Mouse (Mus musculus) kidney, embryonic 15.5 days (tissue): Measurements from ENCODE around the gene Grhpr. TPM values are rescaled to one million over a fixed set of nuclear protein-coding genes. Genes with fewer than 3 reads are reported as not detected.
A peak's percentile ranks its signal among the peaks of the same experiment; 100 is the strongest.
"Not testable (repeated sequence)": the region's sequence is repeated elsewhere in the genome, so short reads cannot be mapped to it uniquely, and the experiment has no call there.

Source experiments
- ATAC-seq: fragments of 200-750 bp; cut with Nextera tagmentation; replicated peaks from 2 replicates; pipeline ENCODE4 v1.8.0; 2017; ENCODE audit warnings: moderate TSS enrichment; ENCODE audit not compliant: low FRiP score
- H3K27ac ChIP-seq: fragments of 300-500 bp; sonication (generic); 2 replicates; pipeline ENCODE4 v1.5.1; 2015; ENCODE audit warnings: mild to moderate bottlenecking, inconsistent platforms
- H3K27me3 ChIP-seq: fragments of 300-500 bp; sonication (generic); 2 replicates; pipeline ENCODE4 v1.6.1; 2015; ENCODE audit warnings: inconsistent platforms
- H3K36me3 ChIP-seq: fragments of 300-500 bp; sonication (generic); 2 replicates; pipeline ENCODE4 v1.6.1; 2015; ENCODE audit warnings: inconsistent platforms
- H3K4me1 ChIP-seq: fragments of 300-500 bp; sonication (generic); 2 replicates; pipeline ENCODE4 v1.6.1; 2015; ENCODE audit warnings: inconsistent platforms
- H3K4me2 ChIP-seq: fragments of 300-500 bp; sonication (generic); 2 replicates; pipeline ENCODE4 v1.6.1; 2015; ENCODE audit warnings: moderate library complexity, mild to moderate bottlenecking, inconsistent platforms
- H3K4me3 ChIP-seq: fragments of 300-500 bp; sonication (generic); replicated peaks from 2 replicates; pipeline ENCODE4 v1.5.1; 2015; ENCODE audit warnings: mild to moderate bottlenecking, inconsistent platforms
- H3K9ac ChIP-seq: fragments of 300-500 bp; sonication (generic); 2 replicates; pipeline ENCODE4 v1.6.1; 2015; ENCODE audit warnings: mild to moderate bottlenecking, inconsistent platforms
- H3K9me3 ChIP-seq: fragments of 300-500 bp; sonication (generic); replicated peaks from 2 replicates; pipeline ENCODE4 v1.6.1; 2016; ENCODE audit warnings: inconsistent platforms
- WGBS: fragments of 180-500 bp; shearing (Covaris S2); methylation state at CpG from one replicate; pipeline ENCODE4 v1.1.7; 2015; ENCODE audit warnings: mixed read lengths; 5-methylcytosine and 5-hydroxymethylcytosine counted together
- polyA plus RNA-seq: library from polyadenylated mRNA; unstranded; fragments of >200 nt; fragmentation: Nextera tagmentation; extraction: Ambion mirVana; gene quantifications from 2 replicates; pipeline ENCODE4 v1.2.1, GENCODE M21; 2015

Gene Grhpr
- polyA plus RNA-seq: 86.7 and 97.2 TPM in 2 replicates

DNA sequence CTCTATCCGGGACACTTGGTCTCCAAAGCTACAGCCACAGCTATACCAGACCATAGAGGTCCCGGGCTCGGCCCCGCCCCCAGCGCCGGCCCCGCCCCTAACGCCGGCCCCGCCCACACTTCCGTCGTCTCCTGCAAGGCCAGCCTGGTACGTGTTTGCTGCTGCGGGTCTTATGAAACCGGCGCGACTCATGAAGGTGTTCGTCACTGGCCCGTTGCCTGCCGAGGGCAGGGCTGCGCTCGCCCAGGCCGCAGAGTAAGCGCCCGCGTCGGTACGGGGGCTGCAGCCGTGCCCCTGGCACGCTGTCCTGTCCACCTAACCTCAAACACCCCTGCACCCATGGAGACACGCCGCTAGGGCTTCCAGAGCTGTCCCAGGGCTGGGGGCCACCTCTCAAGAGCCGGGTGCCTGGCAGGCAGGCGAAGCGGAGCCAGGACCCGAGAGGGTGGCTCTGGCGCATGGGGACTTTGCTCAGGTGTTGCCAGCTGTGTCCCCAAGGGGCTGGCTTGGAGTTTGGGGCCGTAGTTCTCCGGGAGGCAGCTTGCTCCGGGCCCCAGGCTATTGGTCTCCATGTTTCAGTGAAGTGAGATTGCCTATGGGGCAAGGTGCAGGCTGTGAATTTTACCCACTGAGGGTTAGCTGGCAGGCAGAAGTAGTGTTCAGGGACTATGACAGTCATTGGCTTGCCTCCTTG lies at the start of gene Grhpr:
Gene Grhpr, plus strand, starts transcription at position 116 of the 694 bp plus-strand sequence.
- Histone ChIP-seq H3K4me3 (peak within 1 kb of the TSS; percentile 79), H3K9ac (peak within 1 kb of the TSS; percentile 80), H3K9me3 (no peaks in the 10 kb centered on the region), H3K36me3 (peaks cover 24% of the 10 kb centered on the region), H3K27ac (peak within 1 kb of the TSS; percentile 89), H3K4me2 (peak within 1 kb of the TSS; percentile 91), H3K4me1 (peaks cover 45% of the 10 kb centered on the region), H3K27me3 (no peaks in the 10 kb centered on the region)
- peak; percentile 89 for ATAC-seq
- WGBS: under 1% methylated on average over 39 of the region's 40 CpGs

DNA sequence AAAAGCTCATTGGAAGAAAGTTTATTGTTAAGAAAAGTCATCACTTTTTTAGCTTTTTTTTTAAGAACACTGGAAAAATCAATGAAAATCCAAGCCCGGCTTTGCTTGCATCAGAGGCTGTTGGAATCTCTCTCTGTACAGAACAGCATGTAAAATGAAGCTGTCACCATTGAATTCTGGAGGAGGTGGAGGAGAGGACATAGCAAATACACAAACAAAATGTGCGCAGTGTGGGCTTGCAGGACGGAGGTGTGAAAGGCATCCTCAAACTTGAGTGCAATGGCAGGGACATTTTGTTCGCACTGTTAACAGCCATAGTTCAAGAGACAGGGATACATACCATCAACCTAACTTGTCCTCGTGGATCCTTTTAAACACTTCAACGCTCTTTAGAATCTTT lies 49.5 kb upstream of the Grhpr start:
- Histone ChIP-seq H3K9ac (no peak overlapping the region), H3K9me3 (no peaks in the 10 kb centered on the region), H3K4me1 (no peaks in the 10 kb centered on the region), H3K27ac (no peak overlapping the region), H3K36me3 (peaks cover 54% of the 10 kb centered on the region), H3K4me3 (no peak overlapping the region), H3K27me3 (no peaks in the 10 kb centered on the region), H3K4me2 (no peak overlapping the region)
- no peak for ATAC-seq
- WGBS: 93% methylated on average over 6 of the region's 6 CpGs

DNA sequence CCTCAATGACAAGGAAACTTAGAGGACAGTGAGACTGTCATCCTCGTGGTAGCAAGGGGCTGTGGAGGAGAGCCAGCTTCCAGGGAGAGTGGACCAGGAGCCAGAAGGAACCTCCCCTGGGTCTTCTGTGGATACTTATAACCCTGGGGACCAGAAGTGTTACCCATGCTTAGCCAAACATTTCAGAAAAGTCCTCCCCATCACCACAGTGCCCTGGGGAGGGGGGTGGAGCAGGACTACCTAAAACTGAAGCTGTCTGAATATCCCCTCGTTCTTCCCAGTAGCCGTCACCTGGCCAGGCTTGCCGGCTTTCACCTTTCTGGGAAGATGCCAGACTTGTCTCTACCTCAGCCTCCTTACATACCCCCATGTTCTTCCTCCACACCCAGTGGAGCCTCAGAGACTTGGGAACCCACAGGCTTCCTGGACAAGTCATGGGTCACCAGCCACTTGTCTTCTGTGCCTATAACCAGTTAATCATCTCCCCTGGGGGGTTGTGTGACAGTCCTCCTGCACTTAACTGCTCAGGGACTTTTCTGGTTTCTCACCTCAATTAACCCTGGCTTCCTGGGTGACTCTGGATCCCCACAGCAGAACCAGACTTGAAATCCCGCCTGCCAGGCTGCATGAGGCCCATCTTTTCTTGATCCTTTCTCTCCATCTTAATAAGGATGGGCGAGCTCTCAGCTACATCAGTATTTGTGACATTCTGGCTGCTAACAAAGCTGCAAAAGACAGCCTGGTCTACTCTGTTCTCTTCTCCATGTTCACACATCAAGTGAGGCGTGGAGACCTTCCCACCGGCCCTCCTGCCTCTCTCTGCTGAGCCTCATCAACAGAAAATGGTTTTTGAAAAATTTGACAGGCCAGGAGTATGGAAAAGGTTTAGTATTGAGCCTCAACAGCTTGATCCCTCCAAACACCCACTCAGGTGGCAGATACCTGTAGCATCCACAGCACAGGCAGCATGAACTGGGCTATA lies 42.5 kb upstream of the Grhpr start:
- Histone ChIP-seq H3K36me3 (peaks cover 3% of the 10 kb centered on the region), H3K9ac (no peak overlapping the region), H3K9me3 (no peaks in the 10 kb centered on the region), H3K4me2 (no peak overlapping the region), H3K27ac (no peak overlapping the region), H3K4me1 (peaks cover 1% of the 10 kb centered on the region; the same call in 1 of the 2 replicates), H3K27me3 (no peaks in the 10 kb centered on the region), H3K4me3 (no peak overlapping the region)
- 0 out of 2 replicates have a peak, but pooled peaks have one; percentile 40 for ATAC-seq
- 67% methylated on average over 8 of the region's 8 CpGs for WGBS

DNA sequence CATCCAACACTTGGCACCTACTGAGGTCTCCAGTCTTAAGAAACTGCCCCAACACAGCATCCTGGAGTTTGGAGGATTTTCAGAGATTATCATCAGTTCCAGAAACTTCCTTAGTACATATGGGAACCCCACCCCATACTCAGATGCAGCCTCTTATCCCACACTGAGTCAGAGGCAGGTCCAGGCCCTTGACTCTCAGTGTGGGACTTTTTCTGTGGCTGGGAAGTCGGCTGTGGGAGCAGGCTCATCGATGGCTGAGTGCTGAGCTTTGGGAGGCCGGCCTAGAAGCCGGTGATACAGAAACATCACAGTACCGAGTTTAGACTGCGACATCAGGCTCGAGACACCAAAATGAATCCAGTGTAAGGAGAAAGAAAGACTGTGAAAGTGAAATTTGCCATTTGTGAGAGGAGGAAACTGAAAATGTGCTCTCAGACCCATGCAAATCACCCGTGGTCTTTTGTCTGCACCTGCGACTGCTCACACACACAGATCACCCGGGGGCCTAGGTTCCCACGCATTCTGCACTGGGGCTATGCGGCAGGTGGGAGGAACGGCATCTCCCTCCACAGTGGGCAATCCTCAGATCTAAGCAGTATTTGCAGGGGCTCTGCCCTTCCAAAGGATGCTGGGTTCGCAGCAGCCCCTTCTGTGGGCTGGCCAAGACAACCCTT lies 41.5 kb upstream of the Grhpr start:
- H3K9me3 ChIP-seq: no peaks in the 10 kb centered on the region
- WGBS: 82% methylated on average over 14 of the region's 14 CpGs
- no peak overlapping the region for H3K4me2 ChIP-seq
- ATAC-seq: no peak
- no peak overlapping the region for H3K9ac ChIP-seq
- no peak overlapping the region for H3K4me3 ChIP-seq
- no peak overlapping the region for H3K27ac ChIP-seq
- peaks cover 2% of the 10 kb centered on the region; the same call in 1 of the 2 replicates for H3K4me1 ChIP-seq
- no peaks in the 10 kb centered on the region for H3K36me3 ChIP-seq
- H3K27me3 ChIP-seq: no peaks in the 10 kb centered on the region

DNA sequence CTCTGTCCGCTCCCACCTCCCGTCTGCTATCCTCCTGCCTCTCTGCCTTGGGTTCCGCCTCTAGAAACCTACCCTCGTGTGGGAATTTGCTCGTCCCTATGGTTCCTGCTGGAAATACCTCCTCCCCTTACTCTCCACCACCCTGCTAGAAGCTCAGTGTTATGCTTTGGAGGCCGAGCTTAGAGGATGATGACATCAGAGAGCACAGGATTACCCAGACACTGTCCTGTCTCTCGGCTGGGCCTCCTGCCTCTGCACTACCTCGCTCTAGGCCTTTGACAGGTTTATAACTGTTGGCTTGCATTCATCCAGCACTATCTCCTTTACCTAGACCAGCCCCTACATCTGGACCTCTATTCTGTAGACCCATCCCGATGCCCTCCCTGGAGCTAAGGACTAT lies 40.9 kb upstream of the Grhpr start:
- Histone ChIP-seq H3K9ac (no peak overlapping the region), H3K4me3 (no peak overlapping the region), H3K9me3 (no peaks in the 10 kb centered on the region), H3K4me2 (no peak overlapping the region), H3K27me3 (no peaks in the 10 kb centered on the region), H3K27ac (no peak overlapping the region), H3K4me1 (peaks cover 2% of the 10 kb centered on the region; the same call in 1 of the 2 replicates), H3K36me3 (no peaks in the 10 kb centered on the region)
- 71% methylated on average over 9 of the region's 9 CpGs for WGBS
- no peak for ATAC-seq

DNA sequence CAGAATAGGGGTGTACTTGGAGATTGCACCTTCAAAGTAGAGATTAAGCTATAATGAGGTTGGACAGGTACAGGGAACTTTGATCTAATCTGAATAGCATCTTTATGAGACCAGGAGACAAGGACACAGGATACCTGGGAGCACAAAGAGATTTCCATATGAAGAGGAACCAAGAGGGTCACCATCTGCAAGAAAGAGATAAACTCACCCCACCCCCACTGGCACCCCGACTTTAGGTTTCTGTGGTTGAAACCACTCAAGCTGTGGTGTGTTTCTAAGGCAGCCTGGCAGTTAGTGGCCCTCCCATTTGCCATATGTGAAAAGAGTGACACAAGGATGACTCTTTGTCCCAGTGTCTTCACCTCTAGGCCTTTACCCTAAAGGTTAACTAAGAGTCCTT lies 39.0 kb upstream of the Grhpr start:
- Histone ChIP-seq H3K4me2 (no peak overlapping the region), H3K36me3 (no peaks in the 10 kb centered on the region), H3K27me3 (no peaks in the 10 kb centered on the region), H3K27ac (no peak overlapping the region), H3K4me3 (no peak overlapping the region), H3K9ac (no peak overlapping the region), H3K9me3 (no peaks in the 10 kb centered on the region), H3K4me1 (peaks cover 2% of the 10 kb centered on the region; the same call in 1 of the 2 replicates)
- WGBS: 92% methylated on average over 1 of the region's 1 CpGs
- ATAC-seq: no peak

DNA sequence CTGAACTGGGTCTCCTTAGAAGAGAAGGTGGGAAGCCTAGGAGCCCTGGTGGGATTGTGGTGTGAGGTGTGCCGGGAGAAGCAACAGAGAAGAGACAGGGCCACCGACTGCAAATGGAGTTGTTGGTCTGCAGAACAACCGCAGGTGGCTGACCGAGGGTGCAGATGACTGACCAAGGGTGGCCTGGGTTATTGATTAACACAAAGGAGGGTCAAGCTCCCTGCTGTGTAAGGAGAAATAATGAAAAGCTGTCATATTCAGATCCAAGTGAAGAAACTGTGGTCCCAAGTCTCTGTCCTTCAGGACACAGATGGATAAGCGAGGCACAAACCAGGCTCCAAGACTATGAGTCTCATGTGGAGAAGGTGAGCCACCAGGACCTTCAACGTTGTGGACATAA lies 37.7 kb upstream of the Grhpr start:
- Histone ChIP-seq H3K36me3 (no peaks in the 10 kb centered on the region), H3K27ac (peak overlapping the region; percentile 56), H3K4me1 (peaks cover 4% of the 10 kb centered on the region; the same call in 1 of the 2 replicates), H3K27me3 (no peaks in the 10 kb centered on the region), H3K4me3 (no peak overlapping the region), H3K9me3 (no peaks in the 10 kb centered on the region), H3K4me2 (no peak overlapping the region), H3K9ac (no peak overlapping the region)
- WGBS: 73% methylated on average over 6 of the region's 6 CpGs
- ATAC-seq: peak; percentile 61

DNA sequence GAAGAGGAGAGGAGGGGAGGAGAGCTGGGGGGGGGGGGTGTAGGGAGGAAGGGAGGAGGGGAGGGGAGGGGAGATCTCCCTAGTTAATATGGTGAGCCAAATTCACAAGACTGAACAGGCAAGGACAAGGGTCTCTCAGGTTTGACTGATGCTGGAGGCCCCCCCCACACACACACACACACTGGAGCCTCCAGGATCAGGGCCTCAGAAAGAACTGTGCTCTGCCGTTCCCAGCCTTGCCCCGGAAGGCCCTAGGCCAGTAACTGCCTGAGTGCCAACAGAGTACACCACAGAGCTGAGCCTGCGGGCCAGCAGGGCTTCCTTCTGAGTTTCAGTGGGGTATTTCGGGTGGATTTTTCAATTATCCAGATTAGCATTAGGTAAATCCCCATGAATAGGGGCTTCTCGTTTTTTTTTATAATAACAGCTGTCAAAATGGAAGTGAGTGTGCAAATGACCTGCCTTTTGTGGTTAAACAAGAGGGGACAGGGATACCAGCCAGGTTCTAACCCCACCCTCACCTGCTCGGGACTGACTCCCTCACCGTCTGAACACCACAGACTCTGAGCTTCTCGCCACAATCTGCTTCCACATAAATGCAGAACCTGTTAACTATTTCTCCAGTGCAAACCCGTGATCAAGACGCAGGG lies 36.6 kb upstream of the Grhpr start:
- 87% methylated on average over 10 of the region's 10 CpGs for WGBS
- no peaks in the 10 kb centered on the region for H3K9me3 ChIP-seq
- H3K9ac ChIP-seq: no peak overlapping the region
- no peak overlapping the region for H3K4me2 ChIP-seq
- H3K4me1 ChIP-seq: peaks cover 4% of the 10 kb centered on the region; the same call in 1 of the 2 replicates
- H3K36me3 ChIP-seq: no peaks in the 10 kb centered on the region
- no peaks in the 10 kb centered on the region for H3K27me3 ChIP-seq
- H3K27ac ChIP-seq: 0 out of 2 replicates have a peak overlapping the region, but pooled peaks have one; percentile 22
- peak; percentile 66 for ATAC-seq
- H3K4me3 ChIP-seq: no peak overlapping the region

DNA sequence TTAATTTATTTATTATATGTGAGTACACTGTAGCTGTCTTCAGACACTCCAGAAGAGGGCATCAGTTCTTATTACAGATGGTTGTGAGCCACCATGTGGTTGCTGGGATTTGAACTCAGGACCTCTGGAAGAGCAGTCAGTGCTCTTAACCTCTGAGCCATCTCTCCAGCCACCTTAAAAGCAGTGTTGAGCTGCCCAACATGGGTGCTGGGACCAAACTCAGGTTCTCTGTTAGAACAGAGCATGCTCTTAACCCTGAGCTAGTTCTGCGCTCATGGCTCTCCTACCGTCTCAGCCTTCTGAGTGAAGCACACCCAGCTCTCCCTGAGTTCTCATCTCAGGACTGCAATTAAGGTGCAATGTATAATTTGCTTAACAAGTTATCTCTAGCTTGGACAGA lies 35.1 kb upstream of the Grhpr start:
- H3K4me1 ChIP-seq, H3K27ac ChIP-seq, H3K4me3 ChIP-seq, H3K36me3 ChIP-seq, ATAC-seq, H3K4me2 ChIP-seq, H3K9me3 ChIP-seq, H3K9ac ChIP-seq, H3K27me3 ChIP-seq: not testable (repeated sequence)
- 96% methylated on average over 2 of the region's 2 CpGs for WGBS

DNA sequence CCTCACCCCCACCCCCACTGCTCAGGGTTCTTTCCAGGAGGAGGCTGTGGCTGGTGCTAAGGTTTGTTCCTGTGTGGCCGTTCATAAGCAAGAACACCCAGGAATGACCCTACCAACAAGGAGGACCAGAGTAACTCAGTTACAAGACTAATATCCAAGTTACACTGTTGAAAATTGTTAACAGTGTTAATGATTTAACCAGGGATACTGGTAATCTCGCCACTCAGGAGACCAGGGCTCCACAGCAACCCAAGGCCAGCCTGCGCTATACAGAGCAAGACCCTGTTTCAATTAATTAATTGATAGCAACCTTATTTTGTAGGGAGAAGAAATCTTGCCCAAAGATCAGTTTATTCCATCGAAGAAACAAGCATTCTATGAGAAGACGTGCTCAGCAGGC lies 33.7 kb upstream of the Grhpr start:
- peaks cover 4% of the 10 kb centered on the region; the same call in 1 of the 2 replicates for H3K4me1 ChIP-seq
- H3K36me3 ChIP-seq: no peaks in the 10 kb centered on the region
- no peak overlapping the region for H3K4me2 ChIP-seq
- H3K27me3 ChIP-seq: no peaks in the 10 kb centered on the region
- H3K9me3 ChIP-seq: no peaks in the 10 kb centered on the region
- 74% methylated on average over 5 of the region's 5 CpGs for WGBS
- no peak overlapping the region for H3K4me3 ChIP-seq
- H3K9ac ChIP-seq: no peak overlapping the region
- no peak overlapping the region; the same call in 1 of the 2 replicates for H3K27ac ChIP-seq
- ATAC-seq: peak; percentile 63; the same call in 1 of the 2 replicates

DNA sequence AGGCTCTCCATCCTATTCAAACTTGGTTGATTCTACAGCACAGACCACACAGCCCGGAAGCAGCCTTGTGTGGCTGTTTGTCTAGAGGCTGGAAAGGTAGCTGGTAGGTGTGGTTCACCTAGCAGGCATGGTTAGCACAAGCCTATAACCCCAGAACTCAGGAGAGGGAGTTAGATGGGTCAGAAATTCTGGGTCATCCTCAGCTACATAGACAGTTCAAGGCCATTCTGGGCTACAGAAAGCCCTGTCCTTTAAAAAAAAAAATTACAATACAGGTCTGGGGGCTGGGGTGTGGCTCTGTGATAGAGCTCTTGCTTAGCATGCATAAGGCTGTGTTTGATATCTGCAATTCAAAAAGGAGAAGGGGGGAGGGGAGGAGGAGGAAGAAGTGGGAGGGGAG lies 32.9 kb upstream of the Grhpr start:
- Histone ChIP-seq H3K4me2 (no peak overlapping the region), H3K4me3 (no peak overlapping the region), H3K27ac (no peak overlapping the region), H3K4me1 (peaks cover 9% of the 10 kb centered on the region; the same call in 1 of the 2 replicates), H3K36me3 (no peaks in the 10 kb centered on the region), H3K27me3 (no peaks in the 10 kb centered on the region), H3K9me3 (no peaks in the 10 kb centered on the region), H3K9ac (no peak overlapping the region)
- WGBS: 87% methylated on average over 1 of the region's 1 CpGs
- ATAC-seq: no peak
